Mouse (Mus musculus): ENCODE data around the gene Tspan5. TPM values are rescaled to one million over a fixed set of nuclear protein-coding genes. Genes with fewer than 3 reads are reported as not detected.

The Tspan5 gene
- polyA plus RNA-seq, 1 experiment: 23.8 TPM

DNA sequence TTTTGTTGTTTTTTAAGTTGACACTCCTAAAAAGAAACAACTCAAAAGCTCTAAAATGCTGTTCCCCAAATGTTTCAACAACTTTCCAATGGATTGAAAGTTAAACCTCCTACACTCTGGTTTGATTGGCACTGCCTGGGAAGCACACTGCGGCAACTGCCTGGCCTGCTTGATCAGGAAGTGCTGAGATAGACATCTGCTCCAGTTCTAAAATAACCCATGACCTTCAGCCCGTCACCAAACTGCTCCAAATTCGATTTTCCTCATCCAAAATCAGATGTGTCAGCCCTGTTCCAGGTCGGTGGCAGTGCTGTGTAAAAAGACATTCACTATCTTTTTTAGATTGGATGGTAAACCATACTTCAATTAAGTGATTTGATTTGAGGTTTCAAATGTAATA lies 147.2 kb downstream of the Tspan5 start:
- Histone ChIP-seq H3K4me3 (ENCODE audit: insufficient read depth, low read depth, low read length) (no peak overlapping the region), H3K27me3 (replicated peaks; ENCODE audit: control insufficient read depth, insufficient read depth, low read length) (no peaks in the 10 kb centered on the region), H3K4me1 (ENCODE audit: control insufficient read depth, insufficient read depth, low read length) (no peaks in the 10 kb centered on the region), H3K27ac (ENCODE audit: insufficient read depth, low read depth, low read length) (no peak overlapping the region), H3K36me3 (ENCODE audit: control insufficient read depth, insufficient read depth, low read length) (no peaks in the 10 kb centered on the region)
- TF ChIP-seq CTCF (conservative IDR thresholded peaks at IDR 0.05; ENCODE audit: insufficient read depth, insufficient read length, low read depth, low read length): no peak
- no peak for TF ChIP-seq POLR2A (IDR thresholded peaks at IDR 0.05; ENCODE audit: low read depth, low read length)
- WGBS: 37% methylated on average over 4 of the region's 4 CpGs
- no peak for DNase-seq

DNA sequence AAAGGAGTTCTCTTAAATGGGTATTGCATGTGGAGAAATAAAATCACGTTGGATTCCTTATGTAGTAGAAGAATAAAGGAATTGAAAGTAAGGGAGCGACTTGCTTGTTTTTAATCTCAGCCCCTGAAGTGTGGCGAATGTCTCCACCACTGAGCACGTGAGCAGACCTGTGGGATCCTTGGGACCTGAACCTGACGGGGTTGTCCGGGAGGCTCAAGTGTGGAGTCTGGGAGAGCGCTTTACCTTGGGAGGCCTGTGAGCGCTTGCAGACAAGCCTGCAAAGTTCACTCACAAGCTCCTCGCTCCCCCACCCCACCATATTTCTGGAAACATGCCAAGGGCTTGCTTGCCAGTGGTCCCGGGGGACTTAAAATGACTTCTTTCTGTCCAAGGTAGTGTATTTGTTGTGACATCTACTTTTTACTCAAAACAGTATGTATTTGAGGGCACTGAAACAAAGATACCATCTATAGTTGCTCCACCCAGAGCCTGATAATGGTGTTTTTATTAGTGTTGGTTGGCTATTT lies 147.8 kb downstream of the Tspan5 start:
- DNase-seq: no peak
- no peak overlapping the region for H3K27ac ChIP-seq (ENCODE audit: insufficient read depth, low read depth, low read length)
- no peaks in the 10 kb centered on the region for H3K36me3 ChIP-seq (ENCODE audit: control insufficient read depth, insufficient read depth, low read length)
- TF ChIP-seq CTCF (conservative IDR thresholded peaks at IDR 0.05; ENCODE audit: insufficient read depth, insufficient read length, low read depth, low read length) (no peak), POLR2A (IDR thresholded peaks at IDR 0.05; ENCODE audit: low read depth, low read length) (no peak)
- H3K4me1 ChIP-seq (ENCODE audit: control insufficient read depth, insufficient read depth, low read length): no peaks in the 10 kb centered on the region
- no peak overlapping the region for H3K4me3 ChIP-seq (ENCODE audit: insufficient read depth, low read depth, low read length)
- no peaks in the 10 kb centered on the region for H3K27me3 ChIP-seq (replicated peaks; ENCODE audit: control insufficient read depth, insufficient read depth, low read length)
- WGBS: 82% methylated on average over 10 of the region's 10 CpGs

DNA sequence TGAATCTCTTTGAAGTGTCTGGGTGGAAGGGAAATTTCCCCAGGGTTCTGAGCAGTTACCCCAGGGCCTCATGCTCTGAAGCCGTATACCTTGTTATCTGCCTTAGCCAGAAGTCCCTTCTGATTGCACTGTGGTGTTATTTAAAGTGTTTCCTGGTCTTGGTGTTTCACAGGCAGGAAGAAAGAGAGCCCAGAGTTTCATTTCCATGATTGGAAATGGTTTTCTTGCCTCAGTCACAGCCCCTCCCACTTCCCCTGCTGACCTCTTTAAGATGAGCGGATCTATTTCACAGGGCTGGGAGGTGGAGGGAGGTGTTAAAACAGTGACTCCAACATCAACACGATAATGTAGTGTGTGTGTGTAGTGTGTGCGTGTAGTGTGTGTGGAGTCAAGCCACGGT lies 151.5 kb downstream of the Tspan5 start:
- Histone ChIP-seq H3K4me1 (ENCODE audit: control insufficient read depth, insufficient read depth, low read length) (no peaks in the 10 kb centered on the region), H3K4me3 (ENCODE audit: insufficient read depth, low read depth, low read length) (no peak overlapping the region), H3K27ac (ENCODE audit: insufficient read depth, low read depth, low read length) (no peak overlapping the region), H3K36me3 (ENCODE audit: control insufficient read depth, insufficient read depth, low read length) (no peaks in the 10 kb centered on the region), H3K27me3 (replicated peaks; ENCODE audit: control insufficient read depth, insufficient read depth, low read length) (no peaks in the 10 kb centered on the region)
- TF ChIP-seq POLR2A (IDR thresholded peaks at IDR 0.05; ENCODE audit: low read depth, low read length) (no peak), CTCF (conservative IDR thresholded peaks at IDR 0.05; ENCODE audit: insufficient read depth, insufficient read length, low read depth, low read length) (no peak)
- 51% methylated on average over 5 of the region's 5 CpGs for WGBS
- DNase-seq: no peak

GRCm38 (mm10) chr3:138897500-138897899 lies 155.5 kb downstream of the Tspan5 start:
- H3K4me3 ChIP-seq (ENCODE audit: insufficient read depth, low read depth, low read length): no peak overlapping the region
- DNase-seq: no peak
- H3K4me1 ChIP-seq (ENCODE audit: control insufficient read depth, insufficient read depth, low read length): no peaks in the 10 kb centered on the region
- WGBS: 93% methylated on average over 11 of the region's 11 CpGs
- no peaks in the 10 kb centered on the region for H3K27me3 ChIP-seq (replicated peaks; ENCODE audit: control insufficient read depth, insufficient read depth, low read length)
- no peak overlapping the region for H3K27ac ChIP-seq (ENCODE audit: insufficient read depth, low read depth, low read length)
- H3K36me3 ChIP-seq (ENCODE audit: control insufficient read depth, insufficient read depth, low read length): no peaks in the 10 kb centered on the region
- TF ChIP-seq POLR2A (IDR thresholded peaks at IDR 0.05; ENCODE audit: low read depth, low read length): no peak
- TF ChIP-seq CTCF (conservative IDR thresholded peaks at IDR 0.05; ENCODE audit: insufficient read depth, insufficient read length, low read depth, low read length): no peak

DNA sequence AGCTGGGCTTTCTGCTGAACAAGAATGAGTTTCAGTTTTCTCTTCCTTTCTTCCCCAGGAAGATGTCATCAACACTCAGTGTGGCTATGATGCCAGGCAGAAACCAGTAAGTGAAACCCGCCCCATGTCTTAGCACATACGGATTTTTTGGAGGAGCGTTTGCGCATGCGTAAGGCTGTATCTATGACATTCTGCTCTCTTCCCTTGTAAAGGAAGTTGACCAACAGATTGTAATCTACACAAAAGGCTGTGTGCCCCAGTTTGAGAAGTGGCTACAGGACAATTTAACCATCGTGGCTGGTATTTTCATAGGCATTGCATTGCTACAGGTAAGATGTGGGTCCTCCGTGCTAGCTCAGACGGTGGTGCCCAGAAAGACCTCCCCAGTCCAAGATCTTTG lies 156.1 kb downstream of the Tspan5 start:
- DNase-seq: no peak
- no peaks in the 10 kb centered on the region for H3K4me1 ChIP-seq (ENCODE audit: control insufficient read depth, insufficient read depth, low read length)
- no peaks in the 10 kb centered on the region for H3K27me3 ChIP-seq (replicated peaks; ENCODE audit: control insufficient read depth, insufficient read depth, low read length)
- 95% methylated on average over 8 of the region's 8 CpGs for WGBS
- TF ChIP-seq POLR2A (IDR thresholded peaks at IDR 0.05; ENCODE audit: low read depth, low read length): no peak
- H3K27ac ChIP-seq (ENCODE audit: insufficient read depth, low read depth, low read length): no peak overlapping the region
- no peaks in the 10 kb centered on the region for H3K36me3 ChIP-seq (ENCODE audit: control insufficient read depth, insufficient read depth, low read length)
- no peak overlapping the region for H3K4me3 ChIP-seq (ENCODE audit: insufficient read depth, low read depth, low read length)

GRCm38 (mm10) chr3:138900571-138901141 lies 158.7 kb downstream of the Tspan5 start:
- Histone ChIP-seq H3K27me3 (replicated peaks; ENCODE audit: control insufficient read depth, insufficient read depth, low read length) (no peaks in the 10 kb centered on the region), H3K4me3 (ENCODE audit: insufficient read depth, low read depth, low read length) (no peak overlapping the region), H3K27ac (ENCODE audit: insufficient read depth, low read depth, low read length) (no peak overlapping the region), H3K36me3 (ENCODE audit: control insufficient read depth, insufficient read depth, low read length) (no peaks in the 10 kb centered on the region), H3K4me1 (ENCODE audit: control insufficient read depth, insufficient read depth, low read length) (no peaks in the 10 kb centered on the region)
- DNase-seq: no peak
- TF ChIP-seq CTCF (conservative IDR thresholded peaks at IDR 0.05; ENCODE audit: insufficient read depth, insufficient read length, low read depth, low read length): no peak
- TF ChIP-seq POLR2A (IDR thresholded peaks at IDR 0.05; ENCODE audit: low read depth, low read length): no peak
- 86% methylated on average over 9 of the region's 9 CpGs for WGBS

GRCm38 (mm10) chr3:138905678-138906077 lies 163.7 kb downstream of the Tspan5 start:
- peak; percentile 7 for DNase-seq
- Histone ChIP-seq H3K27me3 (replicated peaks; ENCODE audit: control insufficient read depth, insufficient read depth, low read length) (no peaks in the 10 kb centered on the region), H3K36me3 (ENCODE audit: control insufficient read depth, insufficient read depth, low read length) (no peaks in the 10 kb centered on the region), H3K4me1 (ENCODE audit: control insufficient read depth, insufficient read depth, low read length) (no peaks in the 10 kb centered on the region), H3K4me3 (ENCODE audit: insufficient read depth, low read depth, low read length) (no peak overlapping the region), H3K27ac (ENCODE audit: insufficient read depth, low read depth, low read length) (no peak overlapping the region)
- TF ChIP-seq CTCF (conservative IDR thresholded peaks at IDR 0.05; ENCODE audit: insufficient read depth, insufficient read length, low read depth, low read length) (no peak), POLR2A (IDR thresholded peaks at IDR 0.05; ENCODE audit: low read depth, low read length) (no peak)
- WGBS: 66% methylated on average over 7 of the region's 7 CpGs
